Mouse (Mus musculus) MEL (cell line): ENCODE data around the gene Klhl5. TPM values are rescaled to one million over a fixed set of nuclear protein-coding genes. Genes with fewer than 3 reads are reported as not detected.

Experiments
- DNase-seq: peaks from one replicate; pipeline ENCODE4 v3.0.0; 2011; ENCODE audit warnings: low read depth, low spot score
- H3K27ac ChIP-seq: 2 replicates; pipeline ENCODE4 v1.5.1; 2012; ENCODE audit warnings: low read depth, mild to moderate bottlenecking, control low read depth, low read length, moderate library complexity; ENCODE audit not compliant: control insufficient read depth
- H3K27me3 ChIP-seq, 2 experiments: fragments of 150-350 bp in 1 of 2; sonication (generic) in 1 of 2; 2 replicates each; pipeline ENCODE4 v1.6.1; 2012; ENCODE audit warnings: low read length in 2 of 2, mild to moderate bottlenecking in 2 of 2, improper control_type of control experiment in 1 of 2, moderate library complexity in 1 of 2; ENCODE audit not compliant: insufficient read depth in 2 of 2, control insufficient read depth in 1 of 2
- H3K36me3 ChIP-seq, 2 experiments: 2 replicates each; pipeline ENCODE4 v1.6.1; 2012 to 2014; ENCODE audit warnings: low read length in 2 of 2, improper control_type of control experiment in 1 of 2, inconsistent platforms in 1 of 2, mild to moderate bottlenecking in 1 of 2; ENCODE audit not compliant: insufficient read depth in 2 of 2, control insufficient read depth in 1 of 2
- H3K4me1 ChIP-seq, 2 experiments: fragments of 150-350 bp in 1 of 2; sonication (generic) in 1 of 2; 2 replicates each; pipeline ENCODE4 v1.6.1; 2012; ENCODE audit warnings: low read length in 2 of 2, improper control_type of control experiment in 1 of 2, mild to moderate bottlenecking in 1 of 2; ENCODE audit not compliant: insufficient read depth in 2 of 2, control insufficient read depth in 1 of 2
- H3K4me3 ChIP-seq, 2 experiments: fragments of 150-350 bp in 1 of 2; sonication (generic) in 1 of 2; 2 replicates each; pipeline ENCODE4 v1.5.1; 2012; ENCODE audit warnings: low read depth in 2 of 2, low read length in 2 of 2, mild to moderate bottlenecking in 2 of 2, moderate library complexity in 2 of 2, control low read depth in 1 of 2, improper control_type of control experiment in 1 of 2; ENCODE audit not compliant: control insufficient read depth in 1 of 2, insufficient read depth in 1 of 2
- H3K79me2 ChIP-seq: 2 replicates; pipeline ENCODE4 v1.6.1; 2012; ENCODE audit warnings: mild to moderate bottlenecking, low read length, moderate library complexity; ENCODE audit not compliant: control insufficient read depth, poor library complexity, insufficient read depth
- H3K9ac ChIP-seq: 2 replicates; pipeline ENCODE4 v1.6.1; 2012; ENCODE audit warnings: low read depth, mild to moderate bottlenecking, control low read depth, low read length, moderate library complexity; ENCODE audit not compliant: control insufficient read depth, poor library complexity, severe bottlenecking
- H3K9me3 ChIP-seq: fragments of 150-350 bp; sonication (generic); replicated peaks from 2 replicates; pipeline ENCODE4 v1.6.1; 2012; ENCODE audit warnings: mild to moderate bottlenecking, low read length, improper control_type of control experiment, moderate library complexity; ENCODE audit not compliant: insufficient read depth
- CHD2 ChIP-seq: IDR thresholded peaks from 2 replicates; pipeline ENCODE4 v1.6.1; 2011; ENCODE audit warnings: low read length, improper control_type of control experiment
- E2F4 ChIP-seq: IDR thresholded peaks from 2 replicates; pipeline ENCODE4 v1.6.1; 2011; ENCODE audit warnings: low read depth, low read length, improper control_type of control experiment, borderline replicate concordance
- EP300 ChIP-seq, 2 experiments: IDR thresholded peaks; 2 replicates each; pipeline ENCODE4 v1.6.1; 2011; ENCODE audit warnings: improper control_type of control experiment in 2 of 2, low read length in 2 of 2, low read depth in 1 of 2, mild to moderate bottlenecking in 1 of 2
- ETS1 ChIP-seq: IDR thresholded peaks from 2 replicates; pipeline ENCODE4 v1.6.1; 2012; ENCODE audit warnings: low read depth, mild to moderate bottlenecking, inconsistent platforms, low read length, improper control_type of control experiment, moderate library complexity
- GABPA ChIP-seq: IDR thresholded peaks from 2 replicates; pipeline ENCODE4 v1.6.1; 2012; ENCODE audit warnings: low read depth, mild to moderate bottlenecking, inconsistent platforms, low read length, improper control_type of control experiment, moderate library complexity
- GATA1 ChIP-seq: IDR thresholded peaks from 2 replicates; pipeline ENCODE4 v1.6.1; 2011; ENCODE audit warnings: low read depth, low read length, improper control_type of control experiment
- KAT2A ChIP-seq: conservative IDR thresholded peaks from 2 replicates; pipeline ENCODE4 v1.6.1; 2012; ENCODE audit warnings: low read depth, low read length, improper control_type of control experiment, inconsistent platforms
- MAFK ChIP-seq: IDR thresholded peaks from 2 replicates; pipeline ENCODE4 v1.6.1; 2011; ENCODE audit warnings: low read depth, mild to moderate bottlenecking, low read length, improper control_type of control experiment, borderline replicate concordance
- MAX ChIP-seq: IDR thresholded peaks from 2 replicates; pipeline ENCODE4 v1.6.1; 2011; ENCODE audit warnings: low read length, improper control_type of control experiment
- MXI1 ChIP-seq: IDR thresholded peaks from 2 replicates; pipeline ENCODE4 v1.6.1; 2011; ENCODE audit warnings: mild to moderate bottlenecking, low read depth, low read length, improper control_type of control experiment
- MYB ChIP-seq: IDR thresholded peaks from 2 replicates; pipeline ENCODE4 v1.6.1; 2011; ENCODE audit warnings: mild to moderate bottlenecking, low read depth, low read length, improper control_type of control experiment
- MYC ChIP-seq: IDR thresholded peaks from 2 replicates; pipeline ENCODE4 v1.6.1; 2011; ENCODE audit warnings: low read depth, mild to moderate bottlenecking, low read length, improper control_type of control experiment, moderate library complexity
- NELFE ChIP-seq: IDR thresholded peaks from 2 replicates; pipeline ENCODE4 v1.6.1; 2011; ENCODE audit warnings: low read depth, low read length, improper control_type of control experiment
- POLR2A ChIP-seq, 2 experiments: IDR thresholded peaks; 2 replicates each; pipeline ENCODE4 v1.6.1; 2011 to 2012; ENCODE audit warnings: low read length in 2 of 2, mild to moderate bottlenecking in 2 of 2, control low read depth in 1 of 2, improper control_type of control experiment in 1 of 2, low read depth in 1 of 2, moderate library complexity in 1 of 2; ENCODE audit not compliant: control insufficient read depth in 1 of 2, insufficient read depth in 1 of 2, poor library complexity in 1 of 2
- POLR2AphosphoS2 ChIP-seq: IDR thresholded peaks from 2 replicates; pipeline ENCODE4 v1.6.1; 2011; ENCODE audit warnings: low read length, improper control_type of control experiment
- POLR2AphosphoS5 ChIP-seq: IDR thresholded peaks from 2 replicates; pipeline ENCODE4 v1.6.1; 2012; ENCODE audit warnings: low read depth, borderline replicate concordance, mild to moderate bottlenecking, inconsistent platforms, low read length, moderate library complexity, mixed read lengths
- RAD21 ChIP-seq: IDR thresholded peaks from 2 replicates; pipeline ENCODE4 v1.6.1; 2011; ENCODE audit warnings: mild to moderate bottlenecking, low read depth, low read length, improper control_type of control experiment
- RCOR1 ChIP-seq: IDR thresholded peaks from 2 replicates; pipeline ENCODE4 v1.6.1; 2012; ENCODE audit warnings: low read depth, mild to moderate bottlenecking, inconsistent platforms, low read length, improper control_type of control experiment
- SIN3A ChIP-seq: IDR thresholded peaks from 2 replicates; pipeline ENCODE4 v1.6.1; 2012; ENCODE audit warnings: low read length, improper control_type of control experiment, inconsistent platforms
- TCF12 ChIP-seq: IDR thresholded peaks from 2 replicates; pipeline ENCODE4 v1.6.1; 2014; ENCODE audit warnings: low read depth, mild to moderate bottlenecking, inconsistent platforms, low read length, improper control_type of control experiment, moderate library complexity
- USF1 ChIP-seq: IDR thresholded peaks from 2 replicates; pipeline ENCODE4 v1.6.1; 2014; ENCODE audit warnings: low read depth, mild to moderate bottlenecking, inconsistent platforms, low read length, improper control_type of control experiment, moderate library complexity
- USF2 ChIP-seq, 2 experiments: IDR thresholded peaks; 2 replicates each; pipeline ENCODE4 v1.6.1; 2011 to 2012; ENCODE audit warnings: improper control_type of control experiment in 2 of 2, low read length in 2 of 2, borderline replicate concordance in 1 of 2, inconsistent platforms in 1 of 2, low read depth in 1 of 2, mild to moderate bottlenecking in 1 of 2; ENCODE audit not compliant: insufficient read depth in 1 of 2
- ZKSCAN1 ChIP-seq: IDR thresholded peaks from 2 replicates; pipeline ENCODE4 v1.6.1; 2012; ENCODE audit warnings: low read depth, mild to moderate bottlenecking, inconsistent platforms, low read length, improper control_type of control experiment, moderate library complexity
- ZMIZ1 ChIP-seq: IDR thresholded peaks from 2 replicates; pipeline ENCODE4 v1.6.1; 2012; ENCODE audit warnings: low read depth, mild to moderate bottlenecking, inconsistent platforms, low read length, improper control_type of control experiment, moderate library complexity
- ZNF384 ChIP-seq: IDR thresholded peaks from 2 replicates; pipeline ENCODE4 v1.6.1; 2012; ENCODE audit warnings: low read depth, mild to moderate bottlenecking, inconsistent platforms, low read length, improper control_type of control experiment
- polyA plus RNA-seq, 2 experiments: library from polyadenylated mRNA; stranded (reverse) in 1 of 2; unstranded in 1 of 2; fragments of >175 nt in 1 of 2; fragments of >200 nt in 1 of 2; gene quantifications; 2 replicates each; pipeline versions ENCODE4 v1.2.1 to v1.2.4; 2012; ENCODE audit warnings: low replicate concordance in 2 of 2, low read depth in 1 of 2; ENCODE audit not compliant: insufficient read length in 2 of 2, insufficient read depth in 1 of 2, missing spikeins in 1 of 2
- total RNA-seq: library from RNA; depleted of rRNA; stranded (reverse); fragments of 300-350 nt; gene quantifications from 2 replicates; pipeline ENCODE4 v1.2.3, GENCODE M21; 2012

The Klhl5 gene
- total and polyA plus RNA-seq, 3 experiments = 8.0 to 15.5 TPM; not detected in 1

DNA sequence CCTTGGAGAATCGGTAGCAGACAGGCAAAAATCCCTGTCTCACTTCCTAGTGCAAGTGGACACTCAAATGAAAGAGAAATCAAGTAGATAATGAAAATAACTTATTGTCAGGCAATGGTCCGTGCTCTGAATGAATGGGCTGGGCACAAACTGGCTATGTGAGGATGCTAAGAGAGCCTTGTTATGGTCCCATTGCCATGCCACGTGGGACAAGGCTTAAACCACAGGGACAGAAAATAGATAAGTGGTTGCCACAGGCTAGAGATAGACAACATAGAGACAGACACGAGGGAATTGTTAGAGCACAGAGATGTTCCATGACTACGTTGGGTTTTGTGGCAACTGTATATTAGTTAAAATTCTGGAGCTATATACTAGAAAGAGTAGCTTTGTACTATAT, 6.1 kb upstream of the Klhl5 start:
- Histone ChIP-seq H3K4me3 (no peak overlapping the region), H3K4me1 (peaks cover 5 to 24% of the 10 kb centered on the region in 2 experiments), H3K9ac (no peak overlapping the region), H3K79me2 (no peaks in the 10 kb centered on the region), H3K27me3 (no peaks in the 10 kb centered on the region), H3K36me3 (peaks cover 0 to 22% of the 10 kb centered on the region in 2 experiments; a peak in 2 of 4 replicates), H3K9me3 (no peaks in the 10 kb centered on the region), H3K27ac (no peak overlapping the region)
- peak; percentile 77 for TF ChIP-seq MXI1
- TF ChIP-seq E2F4 = no peak
- TF ChIP-seq RCOR1 = 0 out of 2 replicates have a peak, but pooled peaks have one; percentile 9
- no peak for TF ChIP-seq GABPA
- peak; percentile 78 for TF ChIP-seq SIN3A
- TF ChIP-seq EP300 (IDR thresholded peaks at IDR 0.05; ENCODE audit: low read depth in 1 of 2, low read length in 2 of 2) = 0 out of 4 replicates have a peak, but pooled peaks of 1 of the 2 experiments have one; percentile 28
- TF ChIP-seq NELFE = no peak
- 0 out of 2 replicates have a peak, but pooled peaks have one; percentile 20 for TF ChIP-seq TCF12
- peak; percentile 90 for TF ChIP-seq MAX
- peak; percentile 78 for TF ChIP-seq USF1
- TF ChIP-seq RAD21 = no peak
- TF ChIP-seq ZMIZ1 = no peak
- TF ChIP-seq GATA1 = peak; percentile 59
- TF ChIP-seq MYC = peak; percentile 80; the same call in 1 of the 2 replicates
- TF ChIP-seq ETS1 = 0 out of 2 replicates have a peak, but pooled peaks have one; percentile 31
- TF ChIP-seq MYB = no peak
- DNase-seq = peak; percentile 48

DNA sequence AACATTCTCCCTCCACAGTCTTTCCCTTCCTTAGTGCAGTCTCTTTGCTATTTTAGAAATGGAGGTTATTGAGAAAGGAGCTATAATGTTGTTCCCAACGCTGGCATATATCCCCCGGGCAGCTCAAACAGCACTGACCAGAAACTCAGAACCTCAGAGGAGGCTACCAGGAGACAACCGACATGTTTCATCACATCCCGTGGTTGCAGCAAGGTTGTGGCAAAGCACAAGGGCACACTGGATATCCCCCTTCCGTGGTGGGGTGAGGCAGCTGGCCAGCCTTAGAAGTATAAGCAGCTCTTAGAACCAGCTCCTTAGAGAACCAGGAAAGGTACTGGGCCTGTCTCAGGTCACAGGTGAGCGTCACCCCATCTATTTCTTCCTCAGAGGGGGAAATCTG, 5.7 kb upstream of the Klhl5 start:
- TF ChIP-seq CHD2 (no peak), POLR2AphosphoS2 (no peak), MXI1 (no peak), ZKSCAN1 (no peak), EP300 (IDR thresholded peaks at IDR 0.05; ENCODE audit: low read depth in 1 of 2, low read length in 2 of 2) (no peak), ETS1 (no peak), POLR2AphosphoS5 (no peak), MAFK (no peak), USF2 (IDR thresholded peaks at IDR 0.05; ENCODE audit: borderline replicate concordance in 1 of 2, insufficient read depth in 1 of 2, low read depth in 1 of 2, low read length in 2 of 2) (no peak), POLR2A (IDR thresholded peaks at IDR 0.05; ENCODE audit: control insufficient read depth in 1 of 2, insufficient read depth in 1 of 2, low read depth in 1 of 2, low read length in 2 of 2, poor library complexity in 1 of 2) (no peak), ZNF384 (no peak), KAT2A (no peak), MYB (no peak), RCOR1 (no peak), GATA1 (no peak), USF1 (no peak)
- Histone ChIP-seq H3K9me3 (no peaks in the 10 kb centered on the region), H3K27me3 (no peaks in the 10 kb centered on the region), H3K4me1 (peaks cover 5 to 23% of the 10 kb centered on the region in 2 experiments), H3K9ac (peak overlapping the region; percentile 43), H3K36me3 (peaks cover 0 to 20% of the 10 kb centered on the region in 2 experiments; a peak in 2 of 4 replicates), H3K4me3 (no peak overlapping the region; a peak in 1 of 4 replicates), H3K79me2 (no peaks in the 10 kb centered on the region), H3K27ac (peak overlapping the region; percentile 64; the same call in 1 of the 2 replicates)
- DNase-seq = no peak
